Mouse (Mus musculus) thymus, adult 18-20 months (tissue): ENCODE results near the gene Gm28053.

Experiments used
- DNase-seq, 2 experiments: peaks; one replicate each; pipeline ENCODE4 v3.0.0; 2022; ENCODE audit warnings: mixed read lengths in 2 of 2

Gm28053 gene

DNA sequence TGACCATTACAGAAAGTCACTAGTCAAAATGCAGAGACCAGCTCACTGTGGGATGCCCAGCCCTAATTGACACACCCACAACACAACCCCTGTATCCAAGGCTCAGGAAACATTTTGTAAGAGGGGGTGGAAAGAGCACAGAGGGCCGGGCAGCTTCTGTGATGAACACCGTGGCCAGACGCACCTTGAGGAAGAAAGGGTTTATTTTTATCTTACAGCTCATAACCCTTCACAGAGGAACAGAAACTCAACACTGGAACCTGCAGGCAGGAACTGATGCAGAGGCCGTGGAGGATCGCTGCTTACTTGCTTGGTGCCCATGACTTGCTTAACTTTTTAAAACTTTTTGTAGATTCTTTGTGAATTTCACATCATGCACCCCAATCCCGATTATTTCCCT lies 25.4 kb upstream of the Gm28053 start:
- DNase-seq, result no peak

- no peak for DNase-seq
Measured at GRCm38 (mm10) chr6:48696830-48697554, 21.4 kb upstream of the Gm28053 start.

GRCm38 (mm10) chr6:48697555-48697930 lies 20.9 kb upstream of the Gm28053 start:
- DNase-seq, result no peak

DNA sequence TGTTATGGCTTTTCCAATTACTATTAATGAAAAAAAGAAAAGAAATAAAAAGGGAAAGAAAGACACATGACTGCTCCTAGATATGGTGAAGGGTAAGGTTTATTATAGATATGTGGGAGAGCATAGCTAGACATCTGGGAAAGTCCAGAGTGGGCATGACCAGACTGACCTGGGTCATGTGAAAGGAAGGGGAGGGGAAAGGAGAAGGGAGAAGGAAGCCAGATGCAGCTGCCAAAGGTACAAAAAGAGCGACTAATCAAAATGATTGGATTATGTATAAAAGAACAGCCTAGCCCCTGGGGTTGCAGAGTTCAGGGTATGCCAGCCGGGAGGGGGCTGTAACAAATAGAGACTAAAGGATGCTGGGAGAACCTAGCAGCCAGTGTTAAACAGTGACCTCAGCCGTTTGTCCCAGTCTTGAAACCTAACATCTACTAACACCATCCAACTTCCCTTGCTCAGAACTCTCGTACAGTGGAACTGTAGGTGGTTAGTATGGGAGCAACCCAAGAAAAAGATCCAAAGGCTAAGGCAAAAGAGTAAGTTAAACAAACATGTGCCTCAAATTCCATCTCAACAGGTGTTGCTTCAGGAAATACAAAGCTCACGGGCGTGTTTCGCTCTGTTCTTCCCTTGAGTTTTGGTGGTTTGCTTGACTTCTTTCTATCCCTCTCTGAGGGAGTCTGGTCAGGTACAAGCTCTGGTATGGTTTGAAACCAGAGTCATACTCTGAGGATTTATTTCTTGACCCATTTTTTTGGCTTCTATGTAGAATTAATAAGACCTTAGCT lies 20.1 kb upstream of the Gm28053 start:
- DNase-seq, result no peak

- no peak for DNase-seq
Measured at GRCm38 (mm10) chr6:48698888-48699287, 19.5 kb upstream of the Gm28053 start.

GRCm38 (mm10) chr6:48700251-48701075 lies 17.9 kb upstream of the Gm28053 start:
- no peak for DNase-seq

GRCm38 (mm10) chr6:48702146-48702545 lies 16.3 kb upstream of the Gm28053 start:
- no peak for DNase-seq

GRCm38 (mm10) chr6:48702601-48703000 lies 15.8 kb upstream of the Gm28053 start:
- DNase-seq, result no peak

- no peak for DNase-seq
Measured at GRCm38 (mm10) chr6:48704146-48704545, 14.3 kb upstream of the Gm28053 start.

DNA sequence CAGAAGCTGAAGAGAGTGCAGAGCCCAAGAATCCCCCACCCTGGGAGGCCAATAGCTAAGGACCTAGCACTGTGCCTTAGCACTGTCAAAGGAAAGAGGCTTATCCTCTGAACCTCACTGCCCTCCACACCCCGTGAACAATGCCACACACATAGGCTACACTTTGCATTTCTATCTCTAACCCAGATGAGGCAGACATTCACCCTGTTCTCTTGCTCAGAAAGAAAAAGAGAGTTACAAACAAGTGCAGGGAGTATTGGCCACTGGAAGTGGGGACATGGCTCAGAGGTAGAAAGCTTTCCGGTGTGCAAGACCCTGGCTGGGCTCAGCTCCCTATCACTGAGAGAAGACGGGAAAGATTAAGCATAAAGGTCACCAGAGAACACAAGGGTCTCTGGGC lies 12.3 kb upstream of the Gm28053 start:
- no peak for DNase-seq

- DNase-seq, result no peak
Measured at GRCm38 (mm10) chr6:48720326-48720725, 1.9 kb downstream of the Gm28053 start.

- DNase-seq, result no peak
Measured at GRCm38 (mm10) chr6:48723468-48723867, 5.1 kb downstream of the Gm28053 start.

DNA sequence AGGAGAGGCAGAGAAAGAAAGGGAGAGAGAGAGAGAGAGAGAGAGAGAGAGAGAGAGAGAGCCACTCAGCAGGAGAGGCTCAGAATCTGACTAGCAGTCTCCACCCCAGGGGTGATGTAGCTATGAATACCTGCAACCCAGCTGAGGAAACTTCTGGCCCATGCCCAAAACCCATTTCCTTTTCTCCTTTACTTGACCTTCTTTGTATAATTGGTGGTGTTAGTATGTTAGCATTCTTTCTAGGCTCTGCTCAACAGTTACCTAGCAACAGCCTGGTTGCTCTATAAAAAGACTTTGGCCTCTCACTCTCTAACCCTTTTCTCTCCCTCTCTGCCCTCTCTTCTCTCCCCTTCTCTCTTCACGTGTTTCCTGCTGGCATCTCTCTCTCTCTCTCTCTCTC lies 7.1 kb downstream of the Gm28053 start:
- peak in 1 of 2 experiments; percentile 66 for DNase-seq

DNA sequence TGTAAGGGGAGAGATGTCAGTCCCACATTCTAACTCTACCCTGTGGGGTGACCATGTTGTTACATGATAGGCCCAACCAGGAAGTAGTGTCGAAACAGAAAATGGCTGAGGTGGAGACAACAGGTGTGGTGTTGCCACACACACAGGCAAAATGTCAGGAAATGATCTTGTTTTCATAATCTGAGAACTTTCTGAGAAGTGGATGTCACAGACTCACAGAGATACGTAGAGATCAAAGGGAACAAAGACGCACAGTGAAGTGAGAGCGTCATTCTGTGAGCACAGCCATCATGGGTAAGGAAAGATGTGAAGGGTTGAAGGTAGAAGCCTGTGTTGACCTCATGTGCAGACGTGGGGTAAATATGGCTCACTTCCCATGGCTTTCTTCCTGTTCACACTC lies 9.4 kb downstream of the Gm28053 start:
- peak in 1 of 2 experiments; percentile 38 for DNase-seq

DNA sequence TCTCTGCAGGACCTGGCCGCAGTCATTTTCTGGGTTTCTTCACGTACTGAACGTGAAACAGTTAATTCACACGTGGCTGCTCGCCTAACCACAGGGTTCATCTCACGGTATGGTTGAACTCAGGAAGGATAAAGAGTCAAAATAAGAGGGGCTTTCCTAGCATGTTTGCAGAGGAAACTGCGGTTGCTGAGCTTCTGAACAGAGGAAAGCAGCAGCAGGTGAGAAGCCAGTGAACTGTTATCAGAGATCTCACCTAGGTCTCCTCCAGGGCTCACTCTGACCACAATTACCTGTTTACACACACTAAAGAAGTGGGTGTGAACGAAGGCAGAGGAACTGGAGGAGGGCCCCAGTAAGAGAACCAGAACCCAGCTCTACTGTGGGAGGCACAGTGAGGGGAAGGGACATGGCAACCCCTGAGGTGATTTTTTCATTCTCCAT lies 14.5 kb downstream of the Gm28053 start:
- DNase-seq, result peak; percentile 69 to 93

DNA sequence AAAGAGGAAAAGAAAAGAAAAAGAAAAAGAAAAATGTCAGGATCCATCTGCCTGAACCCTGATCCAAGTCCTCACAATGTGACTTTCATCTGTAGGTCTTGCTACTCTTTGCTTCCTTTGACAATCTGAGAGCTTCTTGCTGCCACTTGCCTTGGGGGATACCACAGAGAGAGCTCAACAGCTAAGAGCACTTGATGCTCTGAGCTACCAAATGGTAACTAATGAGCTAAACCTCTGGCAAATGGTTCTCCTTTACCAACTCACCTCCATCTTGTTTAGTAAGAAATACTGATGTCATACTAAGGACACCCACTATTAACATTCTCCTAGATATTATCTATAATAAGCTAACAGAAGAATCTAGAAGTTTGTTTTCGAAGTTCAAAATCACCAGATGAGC lies 15.3 kb downstream of the Gm28053 start:
- no peak for DNase-seq

GRCm38 (mm10) chr6:48737053-48737452 lies 18.6 kb downstream of the Gm28053 start:
- DNase-seq, result no peak

- peak in 1 of 2 experiments; percentile 9 for DNase-seq
Measured at GRCm38 (mm10) chr6:48737688-48738087, 19.3 kb downstream of the Gm28053 start.

- peak; percentile 69 to 80 for DNase-seq
Measured at GRCm38 (mm10) chr6:48738961-48739779, 20.8 kb downstream of the Gm28053 start, which contains the start of gene Gimap1. TSS of gene Gimap1 (plus strand) at chr6:48739054.

DNA sequence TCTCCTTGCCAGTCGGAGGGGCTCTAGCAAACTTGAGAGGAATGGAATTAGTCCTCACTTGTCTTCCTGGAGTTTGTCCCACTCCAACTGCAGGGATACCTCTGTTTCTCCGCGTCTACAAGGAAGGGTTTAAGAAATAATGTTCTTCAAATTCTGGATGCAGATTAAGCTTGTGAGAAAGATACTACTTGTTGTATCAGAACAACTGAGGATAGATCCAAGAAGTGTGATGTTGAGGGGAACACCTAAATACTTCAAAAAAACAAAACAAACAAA lies 21.3 kb downstream of the Gm28053 start:
- DNase-seq, result no peak

DNA sequence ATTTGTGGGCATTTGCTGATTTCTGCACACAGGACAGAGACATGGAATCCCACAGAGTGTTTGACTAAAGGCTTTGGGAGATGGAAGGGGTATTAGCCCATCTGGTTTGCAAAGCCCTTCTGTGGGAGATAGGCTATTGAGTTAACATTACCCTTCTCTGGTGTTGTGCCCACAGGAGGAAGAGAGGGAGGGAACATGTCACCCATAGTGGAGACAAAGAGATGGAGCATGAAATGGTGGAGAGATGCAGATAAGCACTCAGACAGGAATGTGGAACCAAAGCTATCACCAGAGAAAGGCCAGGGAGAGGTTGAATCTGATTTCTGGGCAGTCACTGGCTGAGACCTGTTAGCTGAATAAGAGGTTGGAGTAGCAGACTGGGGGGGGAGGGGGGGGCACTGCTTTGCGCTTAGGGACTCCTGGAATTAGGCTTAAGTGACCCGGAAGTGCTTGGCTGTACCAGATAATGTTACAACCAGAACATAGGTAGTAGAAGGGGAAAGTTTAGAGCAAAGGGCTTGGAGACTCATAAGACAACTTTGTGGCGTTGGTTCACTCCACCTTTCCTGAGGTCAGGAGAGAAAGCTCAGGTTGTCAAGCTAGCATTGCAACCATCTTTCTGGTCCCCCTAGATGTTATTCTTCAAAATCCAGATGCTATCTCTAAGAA lies 22.2 kb downstream of the Gm28053 start:
- DNase-seq, result no peak

- DNase-seq, result peak in 1 of 2 experiments; percentile 68
Measured at GRCm38 (mm10) chr6:48741273-48741672, 22.9 kb downstream of the Gm28053 start.
